Mouse (Mus musculus) left cerebral cortex, postnatal 4 days (tissue): ENCODE measurements around the gene Cd300ld2. TPM values are rescaled to one million over a fixed set of nuclear protein-coding genes. Genes with fewer than 3 reads are reported as not detected.
"Not testable (repeated sequence)": the region's sequence is repeated elsewhere in the genome, so short reads cannot be mapped to it uniquely, and the experiment has no call there.

Experiments used
- DNase-seq: peaks from one replicate; pipeline ENCODE4 v3.0.0-alpha.2; 2022
- intact Hi-C: fragments of 180-260 bp; cut with DNase I; formaldehyde crosslinking; loops from one replicate; pipeline ENCODE4 v1.15.1; 2025
- total RNA-seq, 2 experiments: library from RNA; stranded (reverse); gene quantifications; 2 replicates each; pipeline ENCODE4 v1.2.3; 2021

Gene Cd300ld2
- not detected for total RNA-seq

GRCm38 (mm10) chr11:115016093-115016492, at the start of gene Cd300ld2:
Gene Cd300ld2 (minus strand): TSS chr11:115016193.
- DNase-seq, intact Hi-C loops: not testable (repeated sequence)

DNA sequence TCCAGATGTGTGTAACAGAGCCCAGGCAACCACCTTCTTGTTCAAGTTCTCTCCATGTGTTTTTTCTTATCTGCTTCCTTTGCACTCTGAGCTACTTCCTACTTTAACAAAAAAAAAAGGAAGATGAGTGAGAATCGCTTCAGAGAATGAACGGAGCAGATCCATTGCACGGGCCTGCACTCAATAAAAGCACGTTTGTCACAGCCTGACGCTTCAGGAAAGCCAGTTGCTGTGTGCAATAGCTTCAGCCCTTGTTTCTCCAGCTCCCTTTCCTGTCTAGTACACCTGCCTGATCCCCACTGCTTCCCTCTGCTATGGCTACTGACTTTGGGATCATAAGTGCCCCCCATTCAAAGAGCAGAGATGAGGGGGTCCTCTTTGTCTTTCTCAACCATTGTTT, 46.1 kb upstream of the Cd300ld2 start, which contains the start of gene Cd300e:
TSS of gene Cd300e (minus strand) at position 101 of the 400 bp plus-strand sequence.
- intact Hi-C loops, result no loop called here
- no peak for DNase-seq

GRCm38 (mm10) chr11:115059797-115060196, 43.8 kb upstream of the Cd300ld2 start:
- no peak for DNase-seq
- intact Hi-C loops, result no loop called here

- DNase-seq, result no peak
- intact Hi-C loops, result no loop called here
Measured at GRCm38 (mm10) chr11:115058701-115059100, 42.7 kb upstream of the Cd300ld2 start.

GRCm38 (mm10) chr11:115054537-115054936, 38.5 kb upstream of the Cd300ld2 start:
- DNase-seq, result no peak
- intact Hi-C loops, result no loop called here

- DNase-seq, result no peak
- intact Hi-C loops, result no loop called here
Measured at GRCm38 (mm10) chr11:115052991-115053390, 37.0 kb upstream of the Cd300ld2 start.

DNA sequence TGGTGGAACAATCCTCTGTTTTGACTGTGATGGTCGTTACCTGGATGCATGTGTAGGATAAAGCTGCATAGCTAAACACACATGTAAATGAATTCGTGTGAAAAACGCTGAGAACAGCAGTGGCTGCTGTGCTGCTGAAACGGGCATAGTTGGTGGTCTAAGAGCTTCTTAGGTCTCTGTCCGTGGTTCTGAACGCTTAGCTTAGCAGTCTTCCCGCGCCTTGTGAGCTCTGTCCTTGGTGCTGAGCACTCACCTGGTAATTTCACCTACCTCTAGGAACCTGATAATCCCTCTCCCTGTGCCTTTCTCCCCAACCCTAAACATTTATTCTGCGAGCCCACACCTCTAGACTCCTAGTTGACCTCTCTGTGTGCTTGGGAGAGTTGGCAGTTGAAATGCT, 36.2 kb upstream of the Cd300ld2 start:
- no peak for DNase-seq
- intact Hi-C loops, result no loop called here

GRCm38 (mm10) chr11:115049282-115049895, 33.4 kb upstream of the Cd300ld2 start:
- DNase-seq, result peak; percentile 68
- intact Hi-C loops, result no loop called here

GRCm38 (mm10) chr11:115048259-115048658, 32.3 kb upstream of the Cd300ld2 start, which contains the start of gene Cd300ld3:
Gene Cd300ld3 (minus strand): TSS chr11:115048409.
- DNase-seq, result no peak
- intact Hi-C loops, result no loop called here

DNA sequence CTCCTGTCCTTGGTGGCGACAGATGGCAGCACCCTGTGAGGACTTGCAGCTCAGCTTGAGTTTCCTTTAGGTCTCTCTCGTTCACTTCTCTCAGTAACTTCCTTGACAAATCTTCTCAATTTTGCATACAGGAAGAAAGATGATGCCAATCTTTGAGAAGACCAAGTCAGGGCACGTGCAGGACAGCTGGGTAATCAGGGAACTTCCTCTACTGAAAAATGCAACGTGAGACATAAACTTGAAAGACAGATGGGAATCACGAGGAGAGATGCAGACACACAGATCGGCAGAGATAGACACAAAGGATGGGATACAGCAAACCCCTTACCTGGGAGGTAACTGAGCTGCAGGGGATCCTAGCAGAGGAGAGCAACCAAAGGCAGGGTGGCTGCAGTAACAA, 21.7 kb upstream of the Cd300ld2 start, which contains the start of gene Cd300ld5:
TSS of gene Cd300ld5 (minus strand) at position 101 of the 400 bp plus-strand sequence.
- intact Hi-C loops, DNase-seq: not testable (repeated sequence)

- DNase-seq, result not testable (repeated sequence)
Measured at GRCm38 (mm10) chr11:115026912-115027311, 10.9 kb upstream of the Cd300ld2 start, which contains the start of gene Cd300ld4. Gene Cd300ld4 (minus strand): TSS chr11:115027012.

GRCm38 (mm10) chr11:115004070-115004469, 11.9 kb downstream of the Cd300ld2 start:
- intact Hi-C loops, result no loop called here
- no peak for DNase-seq

More at GRCm38 (mm10) chr11:115026912-115027311, 10.9 kb upstream of the Cd300ld2 start, which contains the start of gene Cd300ld4:
- intact Hi-C loops, result not testable (repeated sequence)

DNA sequence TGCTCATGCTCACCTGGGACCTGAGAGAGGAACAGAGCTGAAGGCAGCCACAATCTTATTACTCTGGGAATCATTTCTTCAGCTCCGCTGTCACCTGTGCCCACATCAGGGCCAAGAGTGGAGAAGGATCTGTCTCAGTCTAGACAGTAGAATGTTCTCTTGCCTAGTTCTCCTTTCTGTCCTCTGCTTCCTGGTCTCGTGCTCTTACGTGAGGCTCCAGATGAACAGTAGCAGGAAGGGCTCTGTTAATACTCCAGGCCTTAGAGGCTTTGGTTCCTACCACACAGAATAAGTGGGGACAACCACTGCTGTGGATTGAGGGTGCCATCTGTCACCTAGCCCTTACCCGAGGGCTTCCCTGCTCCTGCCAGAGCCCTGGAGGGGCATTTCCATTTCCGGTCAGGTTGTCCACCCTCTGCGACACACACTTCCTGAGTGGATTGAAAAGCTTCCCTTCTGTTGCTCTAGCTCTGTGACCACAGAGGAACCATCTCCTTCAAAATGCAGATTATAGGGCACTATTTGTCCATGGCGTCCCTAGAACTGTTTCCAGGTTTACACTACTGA, 14.4 kb downstream of the Cd300ld2 start, which contains the start of gene Cd300c2:
TSS of gene Cd300c2 (minus strand) at position 407 of the 567 bp plus-strand sequence.
- no peak for DNase-seq
- intact Hi-C loops, result no loop called here

- intact Hi-C loops, result no loop called here
- DNase-seq, result no peak
Measured at GRCm38 (mm10) chr11:114989793-114990192, 26.2 kb downstream of the Cd300ld2 start, which contains the start of gene Cd300ld. Gene Cd300ld (minus strand): TSS chr11:114989922.

GRCm38 (mm10) chr11:114981866-114982265, 34.1 kb downstream of the Cd300ld2 start:
- DNase-seq, result no peak
- intact Hi-C loops, result no loop called here

GRCm38 (mm10) chr11:114972726-114973125, 43.3 kb downstream of the Cd300ld2 start:
- peak; percentile 20 for DNase-seq
- intact Hi-C loops, result no loop called here

- intact Hi-C loops, result no loop called here
- no peak for DNase-seq
Measured at GRCm38 (mm10) chr11:114968752-114969207, 47.2 kb downstream of the Cd300ld2 start, which contains the start of gene Cd300c. Gene Cd300c (minus strand): TSS chr11:114969157.

GRCm38 (mm10) chr11:114965182-114965828, 50.7 kb downstream of the Cd300ld2 start:
- intact Hi-C loops, result no loop called here
- no peak for DNase-seq

DNA sequence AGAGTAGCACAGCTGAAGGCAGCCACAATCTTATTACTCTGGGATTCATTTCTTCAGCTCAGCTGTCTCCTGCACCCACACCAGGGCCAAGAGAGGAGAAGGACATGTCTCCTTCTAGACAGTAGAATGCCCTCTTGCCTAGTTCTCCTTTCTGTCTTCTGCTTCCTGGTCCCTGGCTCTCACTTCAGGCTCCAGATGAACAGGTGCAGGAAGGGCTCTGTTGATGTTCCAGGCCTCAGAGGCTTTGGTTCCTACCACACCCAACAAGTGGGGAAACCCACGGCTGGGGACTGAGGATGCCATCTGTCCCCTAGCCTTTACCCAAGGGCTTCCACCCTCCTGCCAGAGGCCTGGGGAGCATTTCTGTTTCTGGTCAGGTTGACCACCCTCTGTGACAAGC, 55.6 kb downstream of the Cd300ld2 start:
- intact Hi-C loops, result no loop called here
- no peak for DNase-seq
